Mouse (Mus musculus) adrenal gland, postnatal 36 days (tissue): ENCODE measurements at regions not wholly inside any gene's neighbourhood (a gene's known extent, or its start where the extent isn't known, plus 50 kb on each side); places are given as distances from the start of the nearest gene placed in this dataset.

Experiments
- DNase-seq, 2 experiments: peaks; one replicate each; pipeline ENCODE4 v3.0.0; 2021; ENCODE audit warnings: mixed read lengths in 1 of 2

GRCm38 (mm10) chr19:28095620-28096019 lies 84.7 kb upstream of the Rfx3 start:
- no peak for DNase-seq

GRCm38 (mm10) chr19:28092252-28092651 lies 81.3 kb upstream of the Rfx3 start:
- no peak for DNase-seq

- no peak for DNase-seq
These were observed 76.9 kb upstream of the Rfx3 start for GRCm38 (mm10) chr19:28087607-28088546.

- DNase-seq: no peak
These were observed 59.4 kb upstream of the Rfx3 start for GRCm38 (mm10) chr19:28070386-28070785.
